Comparison of ENCODE assay signal across 8 mouse cellular contexts in genomic region chr3:129590548-129591226, GRCm38 (mm10). TPM values are rescaled to one million over a fixed set of nuclear protein-coding genes. Genes with fewer than 3 reads are reported as not detected.
DNase-seq lines count a peak whose midpoint lies in the region; ATAC-seq and TF ChIP-seq lines count a peak whose summit lies in the region.

No protein-coding gene starts in this region.

- no peaks in the 10 kb centered on the region; the same call in 1 of the 2 replicates for H3K4me1 ChIP-seq in lung, embryonic 14.5 days (ENCODE audit: insufficient read depth)
- H3K4me1 ChIP-seq in forebrain, postnatal 0 days (ENCODE audit: insufficient read depth): peaks cover 8% of the 10 kb centered on the region

- no peak for TF ChIP-seq CTCF in lung, embryonic 14.5 days (IDR thresholded peaks at IDR 0.05; ENCODE audit: low read depth)
- TF ChIP-seq CTCF in forebrain, postnatal 0 days (IDR thresholded peaks at IDR 0.05; ENCODE audit: low read depth): no peak

- intact Hi-C loops in gastrocnemius, postnatal 36 days (cut with DNase I): no loop called here

- no peak overlapping the region; the same call in 1 of the 2 replicates for H3K27ac ChIP-seq in lung, embryonic 14.5 days (ENCODE audit: low read depth)
- peak overlapping the region; percentile 62 for H3K27ac ChIP-seq in forebrain, postnatal 0 days (ENCODE audit: low read depth, low read length)

- no peaks in the 10 kb centered on the region for H3K36me3 ChIP-seq in lung, embryonic 14.5 days (ENCODE audit: insufficient read depth)
- H3K36me3 ChIP-seq in forebrain, postnatal 0 days (ENCODE audit: insufficient read depth): no peaks in the 10 kb centered on the region

- no peak overlapping the region for H3K4me3 ChIP-seq in lung, embryonic 14.5 days (ENCODE audit: low read depth, low read length)
- H3K4me3 ChIP-seq in forebrain, postnatal 0 days (ENCODE audit: low read depth, low read length): no peak overlapping the region

- peak overlapping the region; percentile 31 for H3K4me2 ChIP-seq in lung, embryonic 14.5 days
- peak overlapping the region; percentile 42 for H3K4me2 ChIP-seq in forebrain, postnatal 0 days (ENCODE audit: low read depth)

- no peaks in the 10 kb centered on the region for H3K27me3 ChIP-seq in lung, embryonic 14.5 days (ENCODE audit: insufficient read depth, low read length)
- H3K27me3 ChIP-seq in forebrain, postnatal 0 days (ENCODE audit: insufficient read depth, low read length): no peaks in the 10 kb centered on the region

- ATAC-seq in lung, embryonic 14.5 days (ENCODE audit: insufficient read depth): peak; percentile 42; the same call in 1 of the 2 replicates
- ATAC-seq in forebrain, postnatal 0 days: peak; percentile 90

- no peak overlapping the region for H3K9ac ChIP-seq in lung, embryonic 14.5 days
- peak overlapping the region; percentile 34; the same call in 1 of the 2 replicates for H3K9ac ChIP-seq in forebrain, postnatal 0 days

- 67% methylated on average over 17 of the region's 17 CpGs for WGBS in lung, embryonic 14.5 days
- WGBS in forebrain, postnatal 0 days: 37% methylated on average over 17 of the region's 17 CpGs

- no peaks in the 10 kb centered on the region for H3K9me3 ChIP-seq in lung, embryonic 14.5 days (ENCODE audit: low read depth, low read length)
- H3K9me3 ChIP-seq in forebrain, postnatal 0 days (ENCODE audit: low read length): no peaks in the 10 kb centered on the region

- DNase-seq in lung, embryonic 14.5 days: peak; percentile 33
- DNase-seq in lung, postnatal 14 days: no peak
- DNase-seq in forebrain, postnatal 0 days: peak; percentile 82
- peak; percentile 55 for DNase-seq in layer of hippocampus, adult 9-10 months (ENCODE audit: low spot score)
- DNase-seq in natural killer cell, adult 2 months (ENCODE audit: low spot score in 2 of 2): peak; percentile 80 to 82
- no peak for DNase-seq in gastrocnemius, postnatal 36 days
- no peak for DNase-seq in adrenal gland, postnatal 4 days (ENCODE audit: low spot score in 2 of 2)
- no peak for DNase-seq in kidney, postnatal 25 days

RNA-seq across cellular contexts. Expression of gene Elovl6, which starts 58.5 kb away (rescaled TPM):
- polyA plus RNA-seq in lung, embryonic 14.5 days (2014; fragmentation: Nextera tagmentation; extraction: Ambion mirVana): 21.2 and 21.8 TPM in 2 replicates
- total RNA-seq in forebrain, postnatal 0 days (2014; rRNA removed): 46.9 and 51.9 TPM in 2 replicates
- 28.2 and 39.1 TPM in 2 replicates for polyA plus RNA-seq in forebrain, postnatal 0 days (2015; fragmentation: Nextera tagmentation; extraction: Ambion mirVana)
- total RNA-seq in gastrocnemius, postnatal 36 days (2021): under 1 TPM; 0.56 to 0.79 TPM
- 10 to 100 TPM; 19.4 to 24.2 TPM for total RNA-seq in adrenal gland, postnatal 4 days (2021)

Comparison
In these comparisons a context has a peak if more than half of its experiments do, and no peak if none do; other contexts are left out.
1. DNase-seq: peak in lung, embryonic 14.5 days (single experiment), forebrain, postnatal 0 days (single experiment), layer of hippocampus, adult 9-10 months (single experiment) and natural killer cell, adult 2 months (2 of 2); none in lung, postnatal 14 days (single experiment), gastrocnemius, postnatal 36 days (0 of 2), adrenal gland, postnatal 4 days (0 of 2) and kidney, postnatal 25 days (0 of 2).
2. RNA of gene Elovl6, which starts 58.5 kb away (total RNA-seq): 46.9 to 51.9 TPM in forebrain, postnatal 0 days and 19.4 to 24.2 TPM in adrenal gland, postnatal 4 days; 0.56 to 0.79 TPM in gastrocnemius, postnatal 36 days; every median in the first group is over 10 times any median in the second.